Mouse (Mus musculus) cortical plate, adult 2 months (tissue): Measurements from ENCODE around the gene Lmx1b.

Experiments used
- CTCF ChIP-seq: fragments of 200-500 bp; IDR thresholded peaks from 2 replicates; pipeline ENCODE4 v1.5.1; 2011; ENCODE audit warnings: mild to moderate bottlenecking, control low read depth, low read length; ENCODE audit not compliant: insufficient read depth; ENCODE audit errors: extremely low read depth
- POLR2A ChIP-seq: fragments of 200-500 bp; IDR thresholded peaks from 2 replicates; pipeline ENCODE4 v1.6.1; 2011; ENCODE audit warnings: mild to moderate bottlenecking, low read length, control low read depth; ENCODE audit not compliant: insufficient read depth; ENCODE audit errors: extremely low read depth

- no peak for TF ChIP-seq CTCF
- TF ChIP-seq POLR2A, result no peak
Measured at GRCm38 (mm10) chr2:33627058-33627375, 13.3 kb downstream of the Lmx1b start.
